Mouse (Mus musculus) C2C12 (cell line): ENCODE measurements around the gene Dkk3. TPM values are rescaled to one million over a fixed set of nuclear protein-coding genes. Genes with fewer than 3 reads are reported as not detected.
"Not testable (repeated sequence)": the region's sequence is repeated elsewhere in the genome, so short reads cannot be mapped to it uniquely, and the experiment has no call there.

Source experiments
- H3K27me3 ChIP-seq: one replicate; pipeline ENCODE4 v1.6.1; 2011; ENCODE audit not compliant: control insufficient read depth, insufficient read depth, insufficient read length
- H3K36me3 ChIP-seq: one replicate; pipeline ENCODE4 v1.6.1; 2011; ENCODE audit not compliant: control insufficient read depth, insufficient read depth
- H3K4me3 ChIP-seq: one replicate; pipeline ENCODE4 v1.5.1; 2011; ENCODE audit warnings: mild to moderate bottlenecking, control low read depth; ENCODE audit not compliant: poor library complexity, insufficient read depth, severe bottlenecking
- H3K79me2 ChIP-seq: one replicate; pipeline ENCODE4 v1.6.1; 2011; ENCODE audit not compliant: control insufficient read depth, insufficient read depth
- H3K79me3 ChIP-seq: one replicate; pipeline ENCODE4 v1.6.1; 2011; ENCODE audit warnings: low read depth, control low read depth
- H3ac ChIP-seq: one replicate; pipeline ENCODE3; 2011; ENCODE audit warnings: low read depth; ENCODE audit not compliant: control insufficient read depth, insufficient read length
- CEBPB ChIP-seq: IDR thresholded peaks from one replicate; pipeline ENCODE4 v1.6.1; 2011; ENCODE audit warnings: low read depth, mild to moderate bottlenecking, control low read depth, moderate library complexity
- CTCF ChIP-seq: IDR thresholded peaks from one replicate; pipeline ENCODE4 v1.5.1; 2011; ENCODE audit not compliant: control insufficient read depth, insufficient read depth, insufficient read length
- FOSL1 ChIP-seq: IDR thresholded peaks from one replicate; pipeline ENCODE4 v1.8.0; 2011; ENCODE audit warnings: mild to moderate bottlenecking, low read length; ENCODE audit not compliant: poor library complexity, insufficient read depth, severe bottlenecking
- MAX ChIP-seq: IDR thresholded peaks from one replicate; pipeline ENCODE4 v1.6.1; 2011; ENCODE audit warnings: mild to moderate bottlenecking, control low read depth
- MYOD1 ChIP-seq: IDR thresholded peaks from one replicate; pipeline ENCODE4 v1.6.1; 2011; ENCODE audit warnings: low read depth; ENCODE audit not compliant: control insufficient read depth, insufficient read length
- MYOG ChIP-seq: IDR thresholded peaks from one replicate; pipeline ENCODE4 v1.6.1; 2011; ENCODE audit not compliant: control insufficient read depth, insufficient read length; ENCODE audit errors: extremely low read depth
- USF1 ChIP-seq: IDR thresholded peaks from one replicate; pipeline ENCODE4 v1.6.1; 2011; ENCODE audit warnings: low read depth, mild to moderate bottlenecking, control low read depth, moderate library complexity
- polyA plus RNA-seq: library from polyadenylated mRNA; unstranded; fragments of >200 nt; fragmentation: generic; extraction: Trizol; gene quantifications from one replicate; pipeline ENCODE4 v1.2.1, GENCODE M21; 2012; ENCODE audit warnings: missing spikeins

Dkk3 gene
- polyA plus RNA-seq, 1 experiment, result 0.01 TPM

- Histone ChIP-seq H3K27me3 (no peaks in the 10 kb centered on the region), H3K4me3 (no peak overlapping the region), H3K79me2 (no peaks in the 10 kb centered on the region), H3K36me3 (no peaks in the 10 kb centered on the region), H3ac (no peak overlapping the region), H3K79me3 (no peaks in the 10 kb centered on the region)
- no peak for TF ChIP-seq FOSL1
- TF ChIP-seq MAX, result no peak
- TF ChIP-seq USF1, result no peak
- TF ChIP-seq MYOG, result no peak
- no peak for TF ChIP-seq CTCF
- no peak for TF ChIP-seq MYOD1
- no peak for TF ChIP-seq CEBPB
Observed at GRCm38 (mm10) chr7:112176627-112177026, 17.8 kb upstream of the Dkk3 start.

- Histone ChIP-seq H3ac (no peak overlapping the region), H3K27me3 (no peaks in the 10 kb centered on the region), H3K79me3 (no peaks in the 10 kb centered on the region), H3K4me3 (no peak overlapping the region), H3K79me2 (no peaks in the 10 kb centered on the region), H3K36me3 (no peaks in the 10 kb centered on the region)
- TF ChIP-seq MYOD1, result no peak
- no peak for TF ChIP-seq CEBPB
- TF ChIP-seq FOSL1, result no peak
- TF ChIP-seq USF1, result no peak
Observed at GRCm38 (mm10) chr7:112172669-112173068, 13.8 kb upstream of the Dkk3 start.

GRCm38 (mm10) chr7:112169955-112170692, 11.3 kb upstream of the Dkk3 start:
- H3K4me3 ChIP-seq, result no peak overlapping the region
- H3ac ChIP-seq, result no peak overlapping the region
- H3K79me3 ChIP-seq, result no peaks in the 10 kb centered on the region
- no peaks in the 10 kb centered on the region for H3K36me3 ChIP-seq
- no peak for TF ChIP-seq CEBPB
- H3K27me3 ChIP-seq, result no peaks in the 10 kb centered on the region
- no peaks in the 10 kb centered on the region for H3K79me2 ChIP-seq

- H3K4me3 ChIP-seq, result no peak overlapping the region
- no peaks in the 10 kb centered on the region for H3K36me3 ChIP-seq
- TF ChIP-seq USF1, result no peak
- no peak for TF ChIP-seq MAX
- TF ChIP-seq MYOD1, result no peak
- TF ChIP-seq MYOG, result no peak
- TF ChIP-seq CEBPB, result no peak
- no peak for TF ChIP-seq FOSL1
- TF ChIP-seq CTCF, result no peak
- H3ac ChIP-seq, result no peak overlapping the region
- H3K79me2 ChIP-seq, result no peaks in the 10 kb centered on the region
- H3K27me3 ChIP-seq, result no peaks in the 10 kb centered on the region
- no peaks in the 10 kb centered on the region for H3K79me3 ChIP-seq
Observed at GRCm38 (mm10) chr7:112165593-112165992, 6.7 kb upstream of the Dkk3 start.

GRCm38 (mm10) chr7:112165032-112165431, 6.2 kb upstream of the Dkk3 start:
- not testable (repeated sequence) for H3K4me3 ChIP-seq, H3K36me3 ChIP-seq, H3K79me2 ChIP-seq, H3ac ChIP-seq, H3K27me3 ChIP-seq, H3K79me3 ChIP-seq

- TF ChIP-seq CTCF, result no peak
- no peak for TF ChIP-seq MYOG
- TF ChIP-seq USF1, result no peak
- no peak for TF ChIP-seq CEBPB
- TF ChIP-seq MAX, result no peak
- no peak for TF ChIP-seq MYOD1
- TF ChIP-seq FOSL1, result no peak
- Histone ChIP-seq H3K36me3 (no peaks in the 10 kb centered on the region), H3K79me3 (no peaks in the 10 kb centered on the region), H3K4me3 (no peak overlapping the region), H3ac (no peak overlapping the region), H3K27me3 (no peaks in the 10 kb centered on the region), H3K79me2 (no peaks in the 10 kb centered on the region)
Observed at GRCm38 (mm10) chr7:112164430-112164829, 5.6 kb upstream of the Dkk3 start.
